Mouse (Mus musculus) MEL (cell line): ENCODE data around the gene Ctdspl. TPM values are rescaled to one million over a fixed set of nuclear protein-coding genes. Genes with fewer than 3 reads are reported as not detected.

Experiments
- DNase-seq: peaks from one replicate; pipeline ENCODE4 v3.0.0; 2011; ENCODE audit warnings: low read depth, low spot score
- H3K27ac ChIP-seq: 2 replicates; pipeline ENCODE4 v1.5.1; 2012; ENCODE audit warnings: low read depth, mild to moderate bottlenecking, control low read depth, low read length, moderate library complexity; ENCODE audit not compliant: control insufficient read depth
- H3K27me3 ChIP-seq, 2 experiments: fragments of 150-350 bp in 1 of 2; sonication (generic) in 1 of 2; 2 replicates each; pipeline ENCODE4 v1.6.1; 2012; ENCODE audit warnings: low read length in 2 of 2, mild to moderate bottlenecking in 2 of 2, improper control_type of control experiment in 1 of 2, moderate library complexity in 1 of 2; ENCODE audit not compliant: insufficient read depth in 2 of 2, control insufficient read depth in 1 of 2
- H3K36me3 ChIP-seq, 2 experiments: 2 replicates each; pipeline ENCODE4 v1.6.1; 2012 to 2014; ENCODE audit warnings: low read length in 2 of 2, improper control_type of control experiment in 1 of 2, inconsistent platforms in 1 of 2, mild to moderate bottlenecking in 1 of 2; ENCODE audit not compliant: insufficient read depth in 2 of 2, control insufficient read depth in 1 of 2
- H3K4me1 ChIP-seq, 2 experiments: fragments of 150-350 bp in 1 of 2; sonication (generic) in 1 of 2; 2 replicates each; pipeline ENCODE4 v1.6.1; 2012; ENCODE audit warnings: low read length in 2 of 2, improper control_type of control experiment in 1 of 2, mild to moderate bottlenecking in 1 of 2; ENCODE audit not compliant: insufficient read depth in 2 of 2, control insufficient read depth in 1 of 2
- H3K4me3 ChIP-seq, 2 experiments: fragments of 150-350 bp in 1 of 2; sonication (generic) in 1 of 2; 2 replicates each; pipeline ENCODE4 v1.5.1; 2012; ENCODE audit warnings: low read depth in 2 of 2, low read length in 2 of 2, mild to moderate bottlenecking in 2 of 2, moderate library complexity in 2 of 2, control low read depth in 1 of 2, improper control_type of control experiment in 1 of 2; ENCODE audit not compliant: control insufficient read depth in 1 of 2, insufficient read depth in 1 of 2
- H3K79me2 ChIP-seq: 2 replicates; pipeline ENCODE4 v1.6.1; 2012; ENCODE audit warnings: mild to moderate bottlenecking, low read length, moderate library complexity; ENCODE audit not compliant: control insufficient read depth, poor library complexity, insufficient read depth
- H3K9ac ChIP-seq: 2 replicates; pipeline ENCODE4 v1.6.1; 2012; ENCODE audit warnings: low read depth, mild to moderate bottlenecking, control low read depth, low read length, moderate library complexity; ENCODE audit not compliant: control insufficient read depth, poor library complexity, severe bottlenecking
- H3K9me3 ChIP-seq: fragments of 150-350 bp; sonication (generic); replicated peaks from 2 replicates; pipeline ENCODE4 v1.6.1; 2012; ENCODE audit warnings: mild to moderate bottlenecking, low read length, improper control_type of control experiment, moderate library complexity; ENCODE audit not compliant: insufficient read depth
- BHLHE40 ChIP-seq: IDR thresholded peaks from 2 replicates; pipeline ENCODE4 v1.6.1; 2012; ENCODE audit warnings: low read depth, mild to moderate bottlenecking, inconsistent platforms, low read length, improper control_type of control experiment, borderline replicate concordance
- CHD1 ChIP-seq: IDR thresholded peaks from 2 replicates; pipeline ENCODE4 v1.6.1; 2012; ENCODE audit warnings: low read depth, mild to moderate bottlenecking, inconsistent platforms, low read length, improper control_type of control experiment
- CHD2 ChIP-seq: IDR thresholded peaks from 2 replicates; pipeline ENCODE4 v1.6.1; 2011; ENCODE audit warnings: low read length, improper control_type of control experiment
- CTCF ChIP-seq, 3 experiments: IDR thresholded peaks in 2 of 3; conservative IDR thresholded peaks in 1 of 3; 2 replicates each; pipeline ENCODE4 v1.5.1; 2011 to 2012; ENCODE audit warnings: low read length in 3 of 3, low read depth in 2 of 3, mild to moderate bottlenecking in 2 of 3, improper control_type of control experiment in 1 of 3, inconsistent platforms in 1 of 3, mixed read lengths in 1 of 3, moderate library complexity in 1 of 3; ENCODE audit not compliant: control insufficient read depth in 1 of 3, insufficient read depth in 1 of 3, poor library complexity in 1 of 3, severe bottlenecking in 1 of 3
- ELF1 ChIP-seq: IDR thresholded peaks from 2 replicates; pipeline ENCODE4 v1.6.1; 2014; ENCODE audit warnings: low read depth, mild to moderate bottlenecking, inconsistent platforms, low read length, improper control_type of control experiment, moderate library complexity
- EP300 ChIP-seq, 2 experiments: IDR thresholded peaks; 2 replicates each; pipeline ENCODE4 v1.6.1; 2011; ENCODE audit warnings: improper control_type of control experiment in 2 of 2, low read length in 2 of 2, low read depth in 1 of 2, mild to moderate bottlenecking in 1 of 2
- ETS1 ChIP-seq: IDR thresholded peaks from 2 replicates; pipeline ENCODE4 v1.6.1; 2012; ENCODE audit warnings: low read depth, mild to moderate bottlenecking, inconsistent platforms, low read length, improper control_type of control experiment, moderate library complexity
- GABPA ChIP-seq: IDR thresholded peaks from 2 replicates; pipeline ENCODE4 v1.6.1; 2012; ENCODE audit warnings: low read depth, mild to moderate bottlenecking, inconsistent platforms, low read length, improper control_type of control experiment, moderate library complexity
- GATA1 ChIP-seq: IDR thresholded peaks from 2 replicates; pipeline ENCODE4 v1.6.1; 2011; ENCODE audit warnings: low read depth, low read length, improper control_type of control experiment
- JUND ChIP-seq: IDR thresholded peaks from 2 replicates; pipeline ENCODE4 v1.6.1; 2011; ENCODE audit warnings: low read depth, mild to moderate bottlenecking, improper control_type of control experiment, low read length
- KAT2A ChIP-seq: conservative IDR thresholded peaks from 2 replicates; pipeline ENCODE4 v1.6.1; 2012; ENCODE audit warnings: low read depth, low read length, improper control_type of control experiment, inconsistent platforms
- MAFK ChIP-seq: IDR thresholded peaks from 2 replicates; pipeline ENCODE4 v1.6.1; 2011; ENCODE audit warnings: low read depth, mild to moderate bottlenecking, low read length, improper control_type of control experiment, borderline replicate concordance
- MAX ChIP-seq: IDR thresholded peaks from 2 replicates; pipeline ENCODE4 v1.6.1; 2011; ENCODE audit warnings: low read length, improper control_type of control experiment
- MAZ ChIP-seq: IDR thresholded peaks from 2 replicates; pipeline ENCODE4 v1.6.1; 2012; ENCODE audit warnings: low read depth, mild to moderate bottlenecking, inconsistent platforms, low read length, improper control_type of control experiment
- MXI1 ChIP-seq: IDR thresholded peaks from 2 replicates; pipeline ENCODE4 v1.6.1; 2011; ENCODE audit warnings: mild to moderate bottlenecking, low read depth, low read length, improper control_type of control experiment
- NELFE ChIP-seq: IDR thresholded peaks from 2 replicates; pipeline ENCODE4 v1.6.1; 2011; ENCODE audit warnings: low read depth, low read length, improper control_type of control experiment
- POLR2A ChIP-seq, 2 experiments: IDR thresholded peaks; 2 replicates each; pipeline ENCODE4 v1.6.1; 2011 to 2012; ENCODE audit warnings: low read length in 2 of 2, mild to moderate bottlenecking in 2 of 2, control low read depth in 1 of 2, improper control_type of control experiment in 1 of 2, low read depth in 1 of 2, moderate library complexity in 1 of 2; ENCODE audit not compliant: control insufficient read depth in 1 of 2, insufficient read depth in 1 of 2, poor library complexity in 1 of 2
- POLR2AphosphoS5 ChIP-seq: IDR thresholded peaks from 2 replicates; pipeline ENCODE4 v1.6.1; 2012; ENCODE audit warnings: low read depth, borderline replicate concordance, mild to moderate bottlenecking, inconsistent platforms, low read length, moderate library complexity, mixed read lengths
- RAD21 ChIP-seq: IDR thresholded peaks from 2 replicates; pipeline ENCODE4 v1.6.1; 2011; ENCODE audit warnings: mild to moderate bottlenecking, low read depth, low read length, improper control_type of control experiment
- RCOR1 ChIP-seq: IDR thresholded peaks from 2 replicates; pipeline ENCODE4 v1.6.1; 2012; ENCODE audit warnings: low read depth, mild to moderate bottlenecking, inconsistent platforms, low read length, improper control_type of control experiment
- SMC3 ChIP-seq: IDR thresholded peaks from 2 replicates; pipeline ENCODE4 v1.6.1; 2011; ENCODE audit warnings: low read depth, low read length, improper control_type of control experiment
- TAL1 ChIP-seq: IDR thresholded peaks from 2 replicates; pipeline ENCODE4 v1.6.1; 2012; ENCODE audit warnings: mild to moderate bottlenecking, inconsistent platforms, low read length, moderate library complexity, mixed read lengths
- TBP ChIP-seq: IDR thresholded peaks from 2 replicates; pipeline ENCODE4 v1.8.0; 2011; ENCODE audit warnings: low read depth, low read length, improper control_type of control experiment
- TCF12 ChIP-seq: IDR thresholded peaks from 2 replicates; pipeline ENCODE4 v1.6.1; 2014; ENCODE audit warnings: low read depth, mild to moderate bottlenecking, inconsistent platforms, low read length, improper control_type of control experiment, moderate library complexity
- USF1 ChIP-seq: IDR thresholded peaks from 2 replicates; pipeline ENCODE4 v1.6.1; 2014; ENCODE audit warnings: low read depth, mild to moderate bottlenecking, inconsistent platforms, low read length, improper control_type of control experiment, moderate library complexity
- ZC3H11A ChIP-seq: IDR thresholded peaks from 2 replicates; pipeline ENCODE4 v1.6.1; 2012; ENCODE audit warnings: low read depth, mild to moderate bottlenecking, inconsistent platforms, low read length, improper control_type of control experiment
- ZMIZ1 ChIP-seq: IDR thresholded peaks from 2 replicates; pipeline ENCODE4 v1.6.1; 2012; ENCODE audit warnings: low read depth, mild to moderate bottlenecking, inconsistent platforms, low read length, improper control_type of control experiment, moderate library complexity
- polyA plus RNA-seq, 2 experiments: library from polyadenylated mRNA; stranded (reverse) in 1 of 2; unstranded in 1 of 2; fragments of >175 nt in 1 of 2; fragments of >200 nt in 1 of 2; gene quantifications; 2 replicates each; pipeline versions ENCODE4 v1.2.1 to v1.2.4; 2012; ENCODE audit warnings: low replicate concordance in 2 of 2, low read depth in 1 of 2; ENCODE audit not compliant: insufficient read length in 2 of 2, insufficient read depth in 1 of 2, missing spikeins in 1 of 2
- total RNA-seq: library from RNA; depleted of rRNA; stranded (reverse); fragments of 300-350 nt; gene quantifications from 2 replicates; pipeline ENCODE4 v1.2.3, GENCODE M21; 2012

Ctdspl gene
- total and polyA plus RNA-seq, 3 experiments: 15.3 to 20.7 TPM; not detected in 1

DNA sequence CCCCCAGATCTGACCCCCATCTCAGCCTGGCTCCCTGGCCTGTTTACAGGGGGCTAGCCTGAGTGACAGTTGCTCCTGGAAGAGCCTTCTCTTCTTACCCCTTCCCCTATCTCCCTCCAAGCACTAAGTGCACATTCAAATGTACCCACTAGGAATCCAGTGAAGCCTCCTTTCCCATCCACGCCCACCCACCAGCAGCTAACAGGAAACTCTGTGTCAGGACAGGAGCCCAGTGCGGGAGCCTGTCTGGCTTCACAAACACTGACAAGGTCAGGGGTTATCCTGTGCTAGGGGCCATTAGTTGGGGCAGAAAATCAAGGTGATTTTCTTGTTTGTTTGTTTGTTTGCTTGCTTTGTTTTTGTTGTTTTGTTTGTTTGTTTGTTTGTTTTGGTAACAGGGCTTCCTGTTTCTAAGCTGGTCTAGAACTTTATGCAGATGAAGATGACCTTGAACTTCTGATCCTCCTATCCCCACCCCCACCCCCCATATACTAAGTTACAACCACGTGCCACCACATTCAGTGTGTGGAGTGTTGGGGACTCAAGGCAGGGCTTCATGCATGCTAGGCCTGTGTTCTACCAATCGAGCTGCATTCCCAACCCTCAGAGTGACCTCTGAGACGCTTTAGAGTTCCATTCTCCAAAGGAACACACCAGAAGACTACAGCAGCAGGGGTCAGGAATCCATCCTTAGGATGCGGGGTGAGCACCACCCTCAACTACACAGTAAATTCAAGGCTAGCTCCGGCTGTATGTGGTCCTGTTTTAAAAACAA lies 156.6 kb downstream of the Ctdspl start:
- no peaks in the 10 kb centered on the region for H3K79me2 ChIP-seq
- H3K9ac ChIP-seq: no peak overlapping the region
- no peaks in the 10 kb centered on the region for H3K9me3 ChIP-seq
- DNase-seq: no peak
- no peak overlapping the region for H3K4me3 ChIP-seq
- H3K36me3 ChIP-seq: no peaks in the 10 kb centered on the region
- H3K27me3 ChIP-seq: no peaks in the 10 kb centered on the region
- no peak overlapping the region for H3K27ac ChIP-seq
- H3K4me1 ChIP-seq: 0 out of 4 replicates have a peak, but pooled peaks cover 0 to 3% of the 10 kb centered on the region in 2 experiments
- no peak for TF ChIP-seq CHD1
- no peak for TF ChIP-seq MAFK
- TF ChIP-seq POLR2A (IDR thresholded peaks at IDR 0.05; ENCODE audit: control insufficient read depth in 1 of 2, insufficient read depth in 1 of 2, low read depth in 1 of 2, low read length in 2 of 2, poor library complexity in 1 of 2): no peak
- no peak for TF ChIP-seq KAT2A
- no peak for TF ChIP-seq MXI1
- no peak for TF ChIP-seq SMC3
- no peak for TF ChIP-seq RCOR1
- no peak for TF ChIP-seq RAD21
- no peak for TF ChIP-seq POLR2AphosphoS5
- TF ChIP-seq CTCF (IDR thresholded peaks at IDR 0.05 in 2 of 3, conservative IDR thresholded peaks at IDR 0.05 in 1 of 3; ENCODE audit: control insufficient read depth in 1 of 3, insufficient read depth in 1 of 3, low read depth in 2 of 3, low read length in 3 of 3, poor library complexity in 1 of 3, severe bottlenecking in 1 of 3): no peak
- no peak for TF ChIP-seq TBP
- TF ChIP-seq MAX: no peak
- TF ChIP-seq BHLHE40: no peak
- no peak for TF ChIP-seq MAZ

DNA sequence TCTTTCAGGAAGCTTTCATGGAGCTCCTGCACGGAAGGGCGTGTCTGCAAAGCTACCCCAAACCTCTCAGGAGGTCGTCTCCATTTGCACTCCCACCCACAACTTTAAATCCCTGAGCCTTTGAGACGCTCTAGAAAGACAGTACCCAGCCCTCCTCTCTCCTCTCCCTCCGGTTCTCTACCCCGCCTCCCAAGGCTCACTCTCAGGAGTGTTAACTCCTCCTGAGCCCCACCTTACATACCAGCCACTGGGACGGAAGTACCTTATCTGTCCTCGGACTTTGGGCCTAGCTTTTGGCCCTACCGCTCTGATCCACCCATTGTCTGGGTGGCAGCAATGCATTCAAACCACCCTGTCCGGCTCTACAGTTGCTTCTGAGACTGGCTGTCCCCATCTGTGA lies 157.7 kb downstream of the Ctdspl start:
- Histone ChIP-seq H3K36me3 (no peaks in the 10 kb centered on the region), H3K4me3 (no peak overlapping the region), H3K79me2 (no peaks in the 10 kb centered on the region), H3K9me3 (no peaks in the 10 kb centered on the region), H3K27ac (no peak overlapping the region), H3K9ac (no peak overlapping the region), H3K27me3 (no peaks in the 10 kb centered on the region), H3K4me1 (0 out of 4 replicates have a peak, but pooled peaks cover 0 to 5% of the 10 kb centered on the region in 2 experiments)
- TF ChIP-seq NELFE: no peak
- TF ChIP-seq GABPA: no peak
- no peak for TF ChIP-seq CHD1
- TF ChIP-seq CHD2: no peak
- TF ChIP-seq TBP: no peak
- no peak for TF ChIP-seq ZMIZ1
- no peak for TF ChIP-seq EP300 (IDR thresholded peaks at IDR 0.05; ENCODE audit: low read depth in 1 of 2, low read length in 2 of 2)
- no peak for TF ChIP-seq SMC3
- no peak for TF ChIP-seq ETS1
- no peak for TF ChIP-seq JUND
- TF ChIP-seq TCF12: no peak
- no peak for TF ChIP-seq USF1
- no peak for TF ChIP-seq GATA1
- TF ChIP-seq ZC3H11A: no peak
- TF ChIP-seq TAL1: no peak
- TF ChIP-seq ELF1: no peak
- TF ChIP-seq BHLHE40: no peak
- no peak for TF ChIP-seq POLR2AphosphoS5
- DNase-seq: no peak
